Mouse (Mus musculus): ENCODE measurements around the gene Kcnj10. TPM values are rescaled to one million over a fixed set of nuclear protein-coding genes. Genes with fewer than 3 reads are reported as not detected.

Gene Kcnj10
- total RNA-seq, 1 experiment from 2014 or later, result 0.27 TPM

GRCm38 (mm10) chr1:172364684-172365083, 23.7 kb downstream of the Kcnj10 start:
- peak; percentile 67 for ATAC-seq (replicated peaks; ENCODE audit: low read depth, poor library complexity, severe bottlenecking)

- ATAC-seq (replicated peaks; ENCODE audit: low read depth, poor library complexity, severe bottlenecking), result peak; percentile 85
Measured at GRCm38 (mm10) chr1:172368768-172369418, 27.9 kb downstream of the Kcnj10 start.

GRCm38 (mm10) chr1:172376198-172376667, 35.2 kb downstream of the Kcnj10 start, which contains the start of gene Pigm:
TSS of gene Pigm (plus strand) at chr1:172376546.
- ATAC-seq (replicated peaks; ENCODE audit: low read depth, poor library complexity, severe bottlenecking), result peak; percentile 96

- ATAC-seq (replicated peaks; ENCODE audit: low read depth, poor library complexity, severe bottlenecking), result peak; percentile 42
Measured at GRCm38 (mm10) chr1:172376758-172377458, 35.9 kb downstream of the Kcnj10 start.

GRCm38 (mm10) chr1:172380066-172380465, 39.1 kb downstream of the Kcnj10 start:
- no peak for ATAC-seq (replicated peaks; ENCODE audit: low read depth, poor library complexity, severe bottlenecking)

GRCm38 (mm10) chr1:172382090-172382489, 41.1 kb downstream of the Kcnj10 start:
- ATAC-seq (replicated peaks; ENCODE audit: low read depth, poor library complexity, severe bottlenecking), result no peak

- no peak for ATAC-seq (replicated peaks; ENCODE audit: low read depth, poor library complexity, severe bottlenecking)
Measured at GRCm38 (mm10) chr1:172387246-172387645, 46.2 kb downstream of the Kcnj10 start.

- peak; percentile 79 for ATAC-seq (replicated peaks; ENCODE audit: low read depth, poor library complexity, severe bottlenecking)
Measured at GRCm38 (mm10) chr1:172390769-172391168, 49.8 kb downstream of the Kcnj10 start.

- no peak for ATAC-seq (replicated peaks; ENCODE audit: low read depth, poor library complexity, severe bottlenecking)
Measured at GRCm38 (mm10) chr1:172391807-172392581, 51.0 kb downstream of the Kcnj10 start.

GRCm38 (mm10) chr1:172392643-172393170, 51.7 kb downstream of the Kcnj10 start:
- ATAC-seq (replicated peaks; ENCODE audit: low read depth, poor library complexity, severe bottlenecking), result no peak

GRCm38 (mm10) chr1:172393739-172394138, 52.7 kb downstream of the Kcnj10 start:
- no peak; the same call in 1 of the 2 replicates for ATAC-seq (replicated peaks; ENCODE audit: low read depth, poor library complexity, severe bottlenecking)

GRCm38 (mm10) chr1:172396996-172397752, 56.2 kb downstream of the Kcnj10 start:
- ATAC-seq (replicated peaks; ENCODE audit: low read depth, poor library complexity, severe bottlenecking), result peak; percentile 56; the same call in 1 of the 2 replicates

- no peak for ATAC-seq (replicated peaks; ENCODE audit: low read depth, poor library complexity, severe bottlenecking)
Measured at GRCm38 (mm10) chr1:172406077-172406706, 65.2 kb downstream of the Kcnj10 start.

- peak; percentile 67 for ATAC-seq (replicated peaks; ENCODE audit: low read depth, poor library complexity, severe bottlenecking)
Measured at GRCm38 (mm10) chr1:172408996-172409395, 68.0 kb downstream of the Kcnj10 start.

GRCm38 (mm10) chr1:172409431-172409830, 68.4 kb downstream of the Kcnj10 start:
- no peak for ATAC-seq (replicated peaks; ENCODE audit: low read depth, poor library complexity, severe bottlenecking)

- ATAC-seq (replicated peaks; ENCODE audit: low read depth, poor library complexity, severe bottlenecking), result peak; percentile 81
Measured at GRCm38 (mm10) chr1:172410806-172411205, 69.8 kb downstream of the Kcnj10 start.

- peak; percentile 71 for ATAC-seq (replicated peaks; ENCODE audit: low read depth, poor library complexity, severe bottlenecking)
Measured at GRCm38 (mm10) chr1:172412204-172412603, 71.2 kb downstream of the Kcnj10 start.

- no peak for ATAC-seq (replicated peaks; ENCODE audit: low read depth, poor library complexity, severe bottlenecking)
Measured at GRCm38 (mm10) chr1:172413491-172414230, 72.7 kb downstream of the Kcnj10 start.

GRCm38 (mm10) chr1:172414231-172414585, 73.2 kb downstream of the Kcnj10 start:
- no peak for ATAC-seq (replicated peaks; ENCODE audit: low read depth, poor library complexity, severe bottlenecking)

Data from common myeloid progenitor, adult 5-6 weeks (primary cell).